Mouse (Mus musculus) limb, embryonic 13.5 days (tissue): ENCODE measurements at regions not wholly inside any gene's neighbourhood (a gene's known extent, or its start where the extent isn't known, plus 50 kb on each side); places are given as distances from the start of the nearest gene placed in this dataset.
"Not testable (repeated sequence)": the region's sequence is repeated elsewhere in the genome, so short reads cannot be mapped to it uniquely, and the experiment has no call there.

Source experiments
- ATAC-seq: fragments of 200-750 bp; cut with Nextera tagmentation; 2 replicates; pipeline ENCODE4 v1.8.0; 2017; ENCODE audit warnings: low read depth, moderate number of reproducible peaks, moderate TSS enrichment; ENCODE audit not compliant: low FRiP score
- H3K27ac ChIP-seq: fragments of 300-500 bp; sonication (generic); 2 replicates; pipeline ENCODE4 v1.5.1; 2015; ENCODE audit warnings: inconsistent platforms, mild to moderate bottlenecking, moderate library complexity
- H3K27me3 ChIP-seq: fragments of 300-500 bp; sonication (generic); 2 replicates; pipeline ENCODE4 v1.6.1; 2015; ENCODE audit warnings: mild to moderate bottlenecking, inconsistent platforms
- H3K36me3 ChIP-seq: fragments of 300-500 bp; sonication (generic); 2 replicates; pipeline ENCODE4 v1.6.1; 2015; ENCODE audit warnings: inconsistent platforms, mild to moderate bottlenecking, moderate library complexity
- H3K4me1 ChIP-seq: fragments of 300-500 bp; sonication (generic); 2 replicates; pipeline ENCODE4 v1.6.1; 2015; ENCODE audit warnings: inconsistent platforms
- H3K4me2 ChIP-seq: fragments of 300-500 bp; sonication (generic); replicated peaks from 2 replicates; pipeline ENCODE4 v1.6.1; 2015; ENCODE audit warnings: inconsistent platforms, mild to moderate bottlenecking, moderate library complexity
- H3K4me3 ChIP-seq: fragments of 300-500 bp; sonication (generic); 2 replicates; pipeline ENCODE4 v1.5.1; 2015; ENCODE audit warnings: moderate library complexity, mild to moderate bottlenecking, inconsistent platforms
- H3K9ac ChIP-seq: fragments of 300-500 bp; sonication (generic); 2 replicates; pipeline ENCODE4 v1.6.1; 2015; ENCODE audit warnings: mild to moderate bottlenecking, inconsistent platforms
- H3K9me3 ChIP-seq: fragments of 300-500 bp; sonication (generic); 2 replicates; pipeline ENCODE4 v1.6.1; 2016; ENCODE audit warnings: inconsistent platforms
- WGBS: fragments of 180-500 bp; shearing (Covaris S2); methylation state at CpG from one replicate; pipeline ENCODE4 v1.1.7; 2015; 5-methylcytosine and 5-hydroxymethylcytosine counted together

DNA sequence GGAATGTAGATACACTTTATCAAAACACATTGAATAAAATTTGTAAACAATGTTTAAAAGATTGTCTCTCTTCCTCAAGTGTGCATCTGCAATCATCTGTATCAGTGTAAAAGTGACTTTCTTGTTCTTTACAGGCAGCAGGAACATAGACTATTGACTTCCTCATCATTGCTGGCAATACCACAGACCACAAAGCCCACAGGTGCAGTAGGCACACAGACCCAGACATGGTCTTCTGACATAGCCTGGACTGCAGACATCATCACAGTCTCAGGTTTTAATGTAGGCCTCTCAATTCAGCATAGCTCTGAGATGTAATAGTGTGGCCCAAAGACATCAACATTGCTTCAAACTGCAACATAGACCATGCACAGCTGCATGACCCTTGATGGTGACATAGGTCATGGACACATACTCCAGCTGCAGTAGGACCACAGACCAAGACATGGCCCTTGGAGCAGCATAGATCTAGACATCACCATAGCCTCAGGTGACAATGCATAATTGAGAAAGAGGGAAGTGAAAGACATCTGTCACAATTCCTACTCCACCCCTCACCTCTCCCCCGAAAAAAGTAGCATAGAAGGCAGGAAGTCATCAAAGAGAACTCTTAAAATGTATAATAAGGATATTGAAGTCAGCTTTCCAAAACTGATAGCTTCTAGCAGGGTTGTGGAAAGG lies 74.1 kb upstream of the Speer2 start:
- H3K9me3 ChIP-seq: no peaks in the 10 kb centered on the region
- no peaks in the 10 kb centered on the region for H3K4me1 ChIP-seq
- no peak for ATAC-seq
- no peaks in the 10 kb centered on the region for H3K27me3 ChIP-seq
- no peak overlapping the region for H3K4me2 ChIP-seq
- H3K4me3 ChIP-seq: no peak overlapping the region
- no peak overlapping the region for H3K27ac ChIP-seq
- no peaks in the 10 kb centered on the region for H3K36me3 ChIP-seq
- WGBS: 64% methylated on average over 1 of the region's 1 CpGs
- no peak overlapping the region for H3K9ac ChIP-seq

DNA sequence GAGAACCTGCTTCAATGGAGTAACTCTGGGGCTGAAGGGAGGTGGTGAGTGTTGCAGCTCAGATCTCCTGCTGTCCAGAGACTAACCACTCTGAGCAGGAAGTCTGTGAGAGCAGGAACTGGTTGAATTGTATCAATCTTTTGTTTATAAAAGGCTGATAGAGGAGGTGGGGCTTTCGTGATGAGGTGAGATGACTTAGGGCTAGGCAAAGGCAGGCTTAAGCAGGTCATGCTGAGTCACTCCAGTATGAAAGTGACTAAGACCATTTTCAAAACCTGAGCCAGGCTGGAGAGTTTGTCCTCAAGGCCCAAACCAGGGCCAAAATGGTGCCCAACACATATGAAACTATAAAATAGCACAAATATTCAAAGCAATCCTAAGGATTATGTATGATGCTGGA lies 80.1 kb upstream of the Speer2 start:
- Histone ChIP-seq H3K4me1 (no peaks in the 10 kb centered on the region), H3K9ac (no peak overlapping the region), H3K4me3 (no peak overlapping the region), H3K4me2 (no peak overlapping the region), H3K9me3 (no peaks in the 10 kb centered on the region), H3K27me3 (no peaks in the 10 kb centered on the region), H3K27ac (no peak overlapping the region), H3K36me3 (no peaks in the 10 kb centered on the region)
- no peak for ATAC-seq
- WGBS: 72% methylated on average over 1 of the region's 1 CpGs

- H3K9ac ChIP-seq: no peak overlapping the region
- no peaks in the 10 kb centered on the region for H3K9me3 ChIP-seq
- H3K27me3 ChIP-seq: no peaks in the 10 kb centered on the region
- no peak for ATAC-seq
- no peaks in the 10 kb centered on the region for H3K36me3 ChIP-seq
- no peaks in the 10 kb centered on the region for H3K4me1 ChIP-seq
- no peak overlapping the region for H3K27ac ChIP-seq
- H3K4me3 ChIP-seq: no peak overlapping the region
- no peak overlapping the region for H3K4me2 ChIP-seq
- 88% methylated on average over 10 of the region's 10 CpGs for WGBS
Measured at GRCm38 (mm10) chr16:69948783-69949182, 85.2 kb upstream of the Speer2 start.

GRCm38 (mm10) chr16:69949339-69949738 lies 85.8 kb upstream of the Speer2 start:
- Histone ChIP-seq H3K36me3 (no peaks in the 10 kb centered on the region), H3K4me1 (no peaks in the 10 kb centered on the region), H3K9me3 (no peaks in the 10 kb centered on the region), H3K27me3 (no peaks in the 10 kb centered on the region), H3K9ac (no peak overlapping the region), H3K27ac (no peak overlapping the region), H3K4me2 (no peak overlapping the region), H3K4me3 (no peak overlapping the region)
- no peak for ATAC-seq
- WGBS: 83% methylated on average over 7 of the region's 7 CpGs

DNA sequence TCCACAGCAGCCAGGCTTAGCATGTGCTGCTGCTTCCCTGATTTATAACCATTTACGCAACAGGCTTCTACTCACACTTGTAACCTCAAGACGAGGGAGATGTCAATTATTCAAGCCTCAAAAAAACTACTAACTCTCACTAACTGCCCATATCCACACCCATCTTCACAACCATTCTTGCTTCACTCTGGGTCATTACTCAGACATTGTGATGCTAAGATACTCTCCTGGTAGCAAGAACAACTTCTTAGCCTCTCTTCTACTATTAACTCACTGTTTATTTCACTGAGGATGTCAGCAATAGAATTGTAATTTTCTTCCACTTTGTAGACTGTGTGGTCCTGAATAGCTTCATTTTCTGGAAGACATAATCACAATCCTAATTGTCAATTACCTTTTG lies 88.0 kb upstream of the Speer2 start:
- Histone ChIP-seq H3K9me3 (no peaks in the 10 kb centered on the region), H3K4me1 (no peaks in the 10 kb centered on the region), H3K4me2 (no peak overlapping the region), H3K36me3 (no peaks in the 10 kb centered on the region), H3K4me3 (no peak overlapping the region), H3K9ac (no peak overlapping the region), H3K27me3 (no peaks in the 10 kb centered on the region), H3K27ac (no peak overlapping the region)
- WGBS: 71% methylated on average over 2 of the region's 2 CpGs
- no peak for ATAC-seq

DNA sequence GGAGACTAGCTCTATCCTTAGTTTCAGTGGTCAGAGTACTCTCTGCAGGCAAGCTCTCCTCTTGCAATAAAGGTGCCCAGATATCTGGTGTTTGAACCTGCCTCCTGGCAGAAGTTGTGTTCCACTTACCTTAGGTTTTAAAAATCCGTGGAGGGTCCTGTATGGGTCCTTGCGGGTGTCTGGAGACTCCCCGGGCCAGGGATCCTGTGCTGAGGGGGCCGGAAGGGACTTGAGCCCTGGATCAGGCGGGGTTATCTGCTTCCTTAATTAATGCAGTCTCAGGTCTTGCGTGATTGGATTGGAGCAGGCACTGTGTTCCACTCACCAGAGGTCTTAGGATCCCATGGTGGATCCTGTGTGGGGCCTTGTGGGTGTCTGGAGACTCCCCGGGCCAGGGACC lies 103.0 kb upstream of the Speer2 start:
- H3K4me2 ChIP-seq, H3K4me3 ChIP-seq, H3K36me3 ChIP-seq, H3K27ac ChIP-seq, H3K4me1 ChIP-seq, H3K27me3 ChIP-seq, H3K9ac ChIP-seq, ATAC-seq, H3K9me3 ChIP-seq: not testable (repeated sequence)
- WGBS: 92% methylated on average over 7 of the region's 7 CpGs

DNA sequence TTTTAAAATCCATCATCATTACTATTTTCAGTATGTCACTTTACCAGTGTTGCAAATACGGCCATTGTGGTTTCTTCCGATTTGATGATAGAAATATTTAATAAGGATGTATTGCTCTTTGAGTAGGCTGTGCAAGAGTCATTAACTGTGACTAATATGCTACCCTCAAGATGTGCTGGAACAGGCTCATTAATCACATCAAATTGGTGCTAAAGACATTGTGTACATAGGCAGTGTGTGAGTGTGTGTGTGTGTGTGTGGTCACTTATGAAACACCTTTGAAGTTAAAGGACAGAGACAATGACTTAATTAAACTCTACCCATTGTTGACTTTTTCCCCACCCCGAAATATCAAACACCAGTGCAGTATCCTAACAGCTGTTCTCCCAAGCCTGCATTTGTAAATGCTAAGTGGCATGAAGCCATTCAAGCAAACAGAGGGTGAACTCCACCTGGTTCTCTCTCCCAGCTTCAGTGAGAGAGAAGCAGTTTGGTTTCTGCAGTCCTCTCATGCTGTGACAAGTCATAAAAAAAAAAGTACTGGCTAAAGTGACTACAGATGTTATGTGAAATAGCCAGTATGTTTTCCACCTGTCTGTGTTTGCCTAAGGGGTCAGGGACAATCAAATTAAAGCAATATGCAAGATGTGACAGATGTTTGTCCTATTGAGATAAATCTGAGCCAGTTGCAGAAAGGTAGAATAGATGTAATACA lies 116.4 kb upstream of the Speer2 start:
- H3K4me1 ChIP-seq: no peaks in the 10 kb centered on the region
- no peak overlapping the region for H3K4me3 ChIP-seq
- H3K9ac ChIP-seq: no peak overlapping the region
- no peaks in the 10 kb centered on the region for H3K9me3 ChIP-seq
- no peaks in the 10 kb centered on the region for H3K36me3 ChIP-seq
- ATAC-seq: no peak
- H3K27ac ChIP-seq: no peak overlapping the region
- no peaks in the 10 kb centered on the region for H3K27me3 ChIP-seq
- no peak overlapping the region for H3K4me2 ChIP-seq
- WGBS: 19% methylated on average over 3 of the region's 3 CpGs

- H3K9ac ChIP-seq: no peak overlapping the region
- H3K9me3 ChIP-seq: no peaks in the 10 kb centered on the region
- H3K27ac ChIP-seq: no peak overlapping the region
- no peaks in the 10 kb centered on the region for H3K27me3 ChIP-seq
- no peak overlapping the region for H3K4me3 ChIP-seq
- no peaks in the 10 kb centered on the region for H3K4me1 ChIP-seq
- H3K4me2 ChIP-seq: no peak overlapping the region
- H3K36me3 ChIP-seq: no peaks in the 10 kb centered on the region
- 58% methylated on average over 5 of the region's 5 CpGs for WGBS
- ATAC-seq: no peak
Measured at GRCm38 (mm10) chr16:69984320-69984719, 120.8 kb upstream of the Speer2 start.

- H3K36me3 ChIP-seq: no peaks in the 10 kb centered on the region
- no peak for ATAC-seq
- no peak overlapping the region for H3K4me3 ChIP-seq
- no peak overlapping the region for H3K9ac ChIP-seq
- no peaks in the 10 kb centered on the region for H3K4me1 ChIP-seq
- H3K27ac ChIP-seq: no peak overlapping the region
- H3K27me3 ChIP-seq: no peaks in the 10 kb centered on the region
- no peak overlapping the region for H3K4me2 ChIP-seq
- WGBS: 69% methylated on average over 3 of the region's 3 CpGs
- no peaks in the 10 kb centered on the region for H3K9me3 ChIP-seq
Measured at GRCm38 (mm10) chr16:69991907-69992470, 128.4 kb upstream of the Speer2 start.

- Histone ChIP-seq H3K27ac (no peak overlapping the region), H3K9me3 (no peaks in the 10 kb centered on the region), H3K27me3 (no peaks in the 10 kb centered on the region), H3K4me3 (no peak overlapping the region), H3K36me3 (no peaks in the 10 kb centered on the region), H3K4me2 (no peak overlapping the region), H3K4me1 (no peaks in the 10 kb centered on the region), H3K9ac (no peak overlapping the region)
- ATAC-seq: no peak
- 74% methylated on average over 4 of the region's 4 CpGs for WGBS
Measured at GRCm38 (mm10) chr16:69992715-69993114, 129.2 kb upstream of the Speer2 start.

DNA sequence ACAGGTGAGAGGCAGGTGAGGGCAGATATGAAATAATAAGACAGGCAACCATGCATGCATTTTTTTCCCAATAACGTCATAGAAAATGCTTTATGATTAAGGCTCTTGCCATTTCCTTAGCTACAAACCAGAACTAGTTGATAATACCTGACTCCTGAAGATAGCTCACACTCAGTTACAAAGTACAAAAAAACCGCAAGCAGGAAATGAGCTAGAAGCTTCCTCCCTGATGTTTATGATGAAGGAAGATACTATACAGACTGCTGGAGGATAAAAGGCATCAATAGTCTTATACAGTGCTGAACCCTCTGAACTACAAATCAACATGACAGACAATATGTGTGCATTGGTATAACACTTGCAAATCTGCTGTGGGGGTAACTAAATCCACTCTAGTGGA lies 143.3 kb upstream of the Speer2 start:
- Histone ChIP-seq H3K27me3 (no peaks in the 10 kb centered on the region), H3K4me1 (no peaks in the 10 kb centered on the region), H3K9ac (no peak overlapping the region), H3K9me3 (no peaks in the 10 kb centered on the region), H3K4me3 (no peak overlapping the region), H3K36me3 (no peaks in the 10 kb centered on the region), H3K27ac (no peak overlapping the region), H3K4me2 (no peak overlapping the region)
- ATAC-seq: no peak
- WGBS: 88% methylated on average over 2 of the region's 2 CpGs

- H3K36me3 ChIP-seq: no peaks in the 10 kb centered on the region
Measured at GRCm38 (mm10) chr16:70016980-70017379, 153.4 kb upstream of the Speer2 start.

GRCm38 (mm10) chr16:70019564-70019963 lies 156.0 kb upstream of the Speer2 start:
- WGBS: 92% methylated on average over 2 of the region's 2 CpGs
- Histone ChIP-seq H3K27me3 (no peaks in the 10 kb centered on the region), H3K4me2 (no peak overlapping the region), H3K27ac (no peak overlapping the region), H3K9me3 (no peaks in the 10 kb centered on the region), H3K4me3 (no peak overlapping the region), H3K9ac (no peak overlapping the region), H3K36me3 (no peaks in the 10 kb centered on the region), H3K4me1 (no peaks in the 10 kb centered on the region)
- ATAC-seq: no peak

More at GRCm38 (mm10) chr16:70016980-70017379, 153.4 kb upstream of the Speer2 start:
- Histone ChIP-seq H3K9me3 (no peaks in the 10 kb centered on the region), H3K27ac (no peak overlapping the region), H3K4me2 (no peak overlapping the region), H3K4me1 (no peaks in the 10 kb centered on the region), H3K9ac (no peak overlapping the region), H3K27me3 (no peaks in the 10 kb centered on the region), H3K4me3 (no peak overlapping the region)
- ATAC-seq: no peak
- WGBS: 88% methylated on average over 1 of the region's 1 CpGs
